Mouse (Mus musculus): ENCODE results near the gene Armc9. TPM values are rescaled to one million over a fixed set of nuclear protein-coding genes. Genes with fewer than 3 reads are reported as not detected.
A peak's percentile ranks its signal among the peaks of the same experiment; 100 is the strongest.

Armc9 gene
- polyA plus RNA-seq, 1 experiment from 2014 or later, result 18.3 TPM

GRCm38 (mm10) chr1:86263564-86264339 lies 109.2 kb downstream of the Armc9 start:
- Histone ChIP-seq H3K4me1 (no peaks in the 10 kb centered on the region), H3K9ac (no peak overlapping the region), H3K27ac (no peak overlapping the region), H3K4me2 (no peak overlapping the region), H3K36me3 (no peaks in the 10 kb centered on the region), H3K9me3 (no peaks in the 10 kb centered on the region), H3K4me3 (replicated peaks) (no peak overlapping the region), H3K27me3 (replicated peaks) (no peaks in the 10 kb centered on the region)
- 0 out of 2 replicates have a peak, but pooled peaks have one; percentile 18 for ATAC-seq (ENCODE audit: insufficient read depth, low FRiP score, low read depth)
- 71% methylated on average over 7 of the region's 7 CpGs for WGBS

- 40% methylated on average over 3 of the region's 3 CpGs for WGBS
- Histone ChIP-seq H3K4me3 (replicated peaks) (no peak overlapping the region), H3K27me3 (replicated peaks) (no peaks in the 10 kb centered on the region), H3K36me3 (no peaks in the 10 kb centered on the region), H3K27ac (no peak overlapping the region), H3K9me3 (no peaks in the 10 kb centered on the region), H3K4me1 (no peaks in the 10 kb centered on the region), H3K9ac (no peak overlapping the region), H3K4me2 (no peak overlapping the region)
- no peak for ATAC-seq (ENCODE audit: insufficient read depth, low FRiP score, low read depth)
Measured at GRCm38 (mm10) chr1:86265060-86265459, 110.5 kb downstream of the Armc9 start.

- peak; percentile 22; the same call in 1 of the 2 replicates for ATAC-seq (ENCODE audit: insufficient read depth, low FRiP score, low read depth)
- Histone ChIP-seq H3K4me1 (no peaks in the 10 kb centered on the region), H3K27me3 (replicated peaks) (no peaks in the 10 kb centered on the region), H3K36me3 (no peaks in the 10 kb centered on the region), H3K9me3 (no peaks in the 10 kb centered on the region), H3K4me2 (no peak overlapping the region), H3K27ac (no peak overlapping the region), H3K4me3 (replicated peaks) (no peak overlapping the region), H3K9ac (no peak overlapping the region)
- 79% methylated on average over 9 of the region's 9 CpGs for WGBS
Measured at GRCm38 (mm10) chr1:86268492-86269189, 114.1 kb downstream of the Armc9 start.

GRCm38 (mm10) chr1:86269190-86269508 lies 114.6 kb downstream of the Armc9 start:
- H3K27me3 ChIP-seq (replicated peaks), result no peaks in the 10 kb centered on the region
- no peaks in the 10 kb centered on the region for H3K4me1 ChIP-seq
- 69% methylated on average over 4 of the region's 4 CpGs for WGBS
- H3K9me3 ChIP-seq, result no peaks in the 10 kb centered on the region
- no peaks in the 10 kb centered on the region for H3K36me3 ChIP-seq
- no peak overlapping the region for H3K4me2 ChIP-seq
- H3K9ac ChIP-seq, result no peak overlapping the region
- ATAC-seq (ENCODE audit: insufficient read depth, low FRiP score, low read depth), result no peak
- H3K27ac ChIP-seq, result no peak overlapping the region
- no peak overlapping the region for H3K4me3 ChIP-seq (replicated peaks)

DNA sequence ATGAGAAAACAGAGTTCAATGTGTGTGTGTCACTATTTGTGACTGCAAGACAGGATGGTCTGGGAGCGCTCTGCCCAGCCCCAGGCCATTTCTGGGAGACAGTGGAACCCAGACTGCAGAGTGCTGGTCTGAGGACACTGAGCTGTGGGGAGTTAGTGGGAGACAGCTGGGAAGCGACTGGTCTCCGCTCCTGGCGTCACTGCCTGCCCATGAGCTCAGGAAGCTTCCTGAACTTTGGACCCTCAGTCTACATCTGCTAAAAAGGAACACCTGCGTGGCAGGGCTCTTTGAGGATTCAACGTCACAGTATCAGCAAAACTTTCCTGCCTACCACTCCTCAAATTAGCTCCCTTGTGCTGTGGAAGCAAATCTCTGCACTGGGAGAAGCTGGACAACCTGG lies 117.1 kb downstream of the Armc9 start:
- no peak for ATAC-seq (ENCODE audit: insufficient read depth, low FRiP score, low read depth)
- Histone ChIP-seq H3K27me3 (replicated peaks) (no peaks in the 10 kb centered on the region), H3K4me1 (no peaks in the 10 kb centered on the region), H3K27ac (no peak overlapping the region), H3K9ac (no peak overlapping the region), H3K9me3 (no peaks in the 10 kb centered on the region), H3K4me2 (no peak overlapping the region), H3K4me3 (replicated peaks) (no peak overlapping the region), H3K36me3 (no peaks in the 10 kb centered on the region)
- WGBS, result 63% methylated on average over 6 of the region's 6 CpGs

GRCm38 (mm10) chr1:86277055-86277454 lies 122.5 kb downstream of the Armc9 start:
- Histone ChIP-seq H3K4me3 (replicated peaks) (no peak overlapping the region), H3K9ac (no peak overlapping the region), H3K36me3 (no peaks in the 10 kb centered on the region), H3K27ac (no peak overlapping the region; the same call in 1 of the 2 replicates), H3K4me1 (no peaks in the 10 kb centered on the region), H3K4me2 (no peak overlapping the region), H3K27me3 (replicated peaks) (no peaks in the 10 kb centered on the region), H3K9me3 (no peaks in the 10 kb centered on the region)
- ATAC-seq (ENCODE audit: insufficient read depth, low FRiP score, low read depth), result peak; percentile 9; the same call in 1 of the 2 replicates
- WGBS, result 79% methylated on average over 5 of the region's 5 CpGs

GRCm38 (mm10) chr1:86281781-86282536 lies 127.4 kb downstream of the Armc9 start:
- Histone ChIP-seq H3K36me3 (no peaks in the 10 kb centered on the region), H3K27ac (no peak overlapping the region), H3K9me3 (no peaks in the 10 kb centered on the region), H3K9ac (no peak overlapping the region), H3K4me1 (no peaks in the 10 kb centered on the region), H3K27me3 (replicated peaks) (no peaks in the 10 kb centered on the region), H3K4me2 (no peak overlapping the region), H3K4me3 (replicated peaks) (no peak overlapping the region)
- WGBS, result 76% methylated on average over 11 of the region's 11 CpGs
- no peak for ATAC-seq (ENCODE audit: insufficient read depth, low FRiP score, low read depth)

DNA sequence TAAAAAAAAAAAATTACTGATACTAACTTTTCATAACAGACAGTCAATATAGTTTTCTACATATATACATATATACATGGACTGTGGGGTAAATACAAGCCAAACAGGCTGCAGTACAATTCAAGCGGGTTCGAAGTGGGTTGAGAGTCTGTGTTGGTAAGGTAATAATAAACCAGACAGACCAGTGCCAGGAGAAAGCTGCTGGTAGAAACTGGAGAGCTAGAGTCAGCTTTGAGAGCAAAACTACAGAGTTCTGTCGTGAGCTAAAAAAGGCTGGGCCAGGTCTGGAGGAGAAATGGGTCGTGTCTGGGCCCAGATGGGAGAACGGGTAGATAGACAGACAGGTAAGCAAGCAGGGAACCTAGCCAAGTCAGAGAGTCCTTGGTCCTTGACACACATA lies 129.5 kb downstream of the Armc9 start:
- 89% methylated on average over 5 of the region's 5 CpGs for WGBS
- no peak for ATAC-seq (ENCODE audit: insufficient read depth, low FRiP score, low read depth)
- Histone ChIP-seq H3K36me3 (no peaks in the 10 kb centered on the region), H3K4me1 (no peaks in the 10 kb centered on the region), H3K27me3 (replicated peaks) (no peaks in the 10 kb centered on the region), H3K9me3 (no peaks in the 10 kb centered on the region), H3K4me3 (replicated peaks) (no peak overlapping the region), H3K9ac (no peak overlapping the region), H3K27ac (no peak overlapping the region), H3K4me2 (no peak overlapping the region)

GRCm38 (mm10) chr1:86285295-86285694 lies 130.7 kb downstream of the Armc9 start:
- H3K4me2 ChIP-seq, result no peak overlapping the region
- no peaks in the 10 kb centered on the region for H3K4me1 ChIP-seq
- no peaks in the 10 kb centered on the region for H3K36me3 ChIP-seq
- no peak overlapping the region for H3K27ac ChIP-seq
- no peaks in the 10 kb centered on the region for H3K27me3 ChIP-seq (replicated peaks)
- WGBS, result 78% methylated on average over 6 of the region's 6 CpGs
- no peak for ATAC-seq (ENCODE audit: insufficient read depth, low FRiP score, low read depth)
- no peaks in the 10 kb centered on the region for H3K9me3 ChIP-seq
- no peak overlapping the region for H3K9ac ChIP-seq
- no peak overlapping the region for H3K4me3 ChIP-seq (replicated peaks)

DNA sequence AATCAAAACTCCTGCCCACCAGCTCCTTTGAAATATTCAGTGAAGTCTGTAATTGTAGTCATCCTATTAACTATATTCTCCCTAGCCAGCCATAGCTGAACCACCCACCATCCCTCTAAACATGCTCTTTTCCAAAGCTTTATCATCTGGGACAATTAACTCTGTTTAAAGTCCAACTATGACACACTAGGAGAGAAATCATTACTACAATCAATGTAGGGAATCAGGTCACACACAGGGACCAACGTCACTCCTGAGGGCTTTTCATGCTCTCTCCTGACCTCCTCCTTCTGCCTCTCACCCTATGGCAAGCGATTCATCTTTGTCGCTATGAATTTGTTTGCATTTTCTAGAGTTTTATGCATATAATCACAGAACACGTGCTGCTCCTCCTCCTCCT lies 132.9 kb downstream of the Armc9 start:
- no peak overlapping the region for H3K27ac ChIP-seq
- H3K9ac ChIP-seq, result no peak overlapping the region
- no peak overlapping the region for H3K4me3 ChIP-seq (replicated peaks)
- ATAC-seq (ENCODE audit: insufficient read depth, low FRiP score, low read depth), result no peak
- H3K36me3 ChIP-seq, result no peaks in the 10 kb centered on the region
- H3K9me3 ChIP-seq, result no peaks in the 10 kb centered on the region
- H3K27me3 ChIP-seq (replicated peaks), result no peaks in the 10 kb centered on the region
- no peak overlapping the region for H3K4me2 ChIP-seq
- no peaks in the 10 kb centered on the region for H3K4me1 ChIP-seq
- WGBS, result 70% methylated on average over 4 of the region's 4 CpGs

GRCm38 (mm10) chr1:86290452-86290851 lies 135.9 kb downstream of the Armc9 start:
- Histone ChIP-seq H3K9ac (no peak overlapping the region), H3K4me2 (no peak overlapping the region), H3K4me1 (no peaks in the 10 kb centered on the region), H3K27ac (no peak overlapping the region), H3K27me3 (replicated peaks) (no peaks in the 10 kb centered on the region), H3K9me3 (no peaks in the 10 kb centered on the region), H3K36me3 (no peaks in the 10 kb centered on the region), H3K4me3 (replicated peaks) (no peak overlapping the region)
- WGBS, result 61% methylated on average over 3 of the region's 3 CpGs
- ATAC-seq (ENCODE audit: insufficient read depth, low FRiP score, low read depth), result no peak

- Histone ChIP-seq H3K9ac (no peak overlapping the region), H3K4me1 (no peaks in the 10 kb centered on the region), H3K4me3 (replicated peaks) (no peak overlapping the region), H3K27me3 (replicated peaks) (no peaks in the 10 kb centered on the region), H3K36me3 (no peaks in the 10 kb centered on the region), H3K4me2 (no peak overlapping the region), H3K27ac (no peak overlapping the region), H3K9me3 (no peaks in the 10 kb centered on the region)
- WGBS, result 80% methylated on average over 3 of the region's 3 CpGs
- no peak for ATAC-seq (ENCODE audit: insufficient read depth, low FRiP score, low read depth)
Measured at GRCm38 (mm10) chr1:86293091-86293490, 138.5 kb downstream of the Armc9 start.
